Mouse (Mus musculus) liver, embryonic 15.5 days (tissue): ENCODE results near the gene Rdh13. TPM values are rescaled to one million over a fixed set of nuclear protein-coding genes. Genes with fewer than 3 reads are reported as not detected.

ENCODE experiments used
- ATAC-seq: fragments of 200-750 bp; cut with Nextera tagmentation; 2 replicates; pipeline ENCODE4 v1.8.0; 2017; ENCODE audit warnings: moderate number of reproducible peaks, mild to moderate bottlenecking, moderate library complexity; ENCODE audit not compliant: insufficient read depth
- H3K27ac ChIP-seq: fragments of 300-500 bp; sonication (generic); replicated peaks from 2 replicates; pipeline ENCODE4 v1.5.1; 2015; ENCODE audit warnings: mild to moderate bottlenecking, inconsistent platforms
- H3K27me3 ChIP-seq: fragments of 300-500 bp; sonication (generic); 2 replicates; pipeline ENCODE4 v1.6.1; 2015; ENCODE audit warnings: mild to moderate bottlenecking, inconsistent platforms
- H3K36me3 ChIP-seq: fragments of 300-500 bp; sonication (generic); replicated peaks from 2 replicates; pipeline ENCODE4 v1.6.1; 2015; ENCODE audit warnings: moderate library complexity, mild to moderate bottlenecking, inconsistent platforms
- H3K4me1 ChIP-seq: fragments of 300-500 bp; sonication (generic); replicated peaks from 2 replicates; pipeline ENCODE4 v1.6.1; 2015; ENCODE audit warnings: inconsistent platforms
- H3K4me2 ChIP-seq: fragments of 300-500 bp; sonication (generic); 2 replicates; pipeline ENCODE4 v1.6.1; 2015; ENCODE audit warnings: moderate library complexity, mild to moderate bottlenecking, inconsistent platforms
- H3K4me3 ChIP-seq: fragments of 300-500 bp; sonication (generic); replicated peaks from 2 replicates; pipeline ENCODE4 v1.5.1; 2015; ENCODE audit warnings: mild to moderate bottlenecking, inconsistent platforms
- H3K9ac ChIP-seq: fragments of 300-500 bp; sonication (generic); 2 replicates; pipeline ENCODE4 v1.6.1; 2015; ENCODE audit warnings: moderate library complexity, mild to moderate bottlenecking, inconsistent platforms
- H3K9me3 ChIP-seq: fragments of 300-500 bp; sonication (generic); replicated peaks from 2 replicates; pipeline ENCODE4 v1.6.1; 2016; ENCODE audit warnings: inconsistent platforms
- WGBS: fragments of 180-500 bp; shearing (Covaris S2); methylation state at CpG from one replicate; pipeline ENCODE4 v1.1.7; 2015; ENCODE audit warnings: mixed read lengths; ENCODE audit not compliant: insufficient replicate concordance; 5-methylcytosine and 5-hydroxymethylcytosine counted together
- polyA plus RNA-seq: library from polyadenylated mRNA; unstranded; fragments of >200 nt; fragmentation: Nextera tagmentation; extraction: Ambion mirVana; gene quantifications from 2 replicates; pipeline ENCODE4 v1.2.1, GENCODE M21; 2015

The Rdh13 gene
- polyA plus RNA-seq, 1 experiment from 2014 or later: 4.5 TPM

GRCm38 (mm10) chr7:4470275-4471178 is 25.1 kb upstream of the Rdh13 start:
- Histone ChIP-seq H3K4me2 (peak overlapping the region; percentile 53), H3K36me3 (no peaks in the 10 kb centered on the region), H3K9ac (no peak overlapping the region), H3K27me3 (peaks cover 77% of the 10 kb centered on the region), H3K4me1 (peaks cover 11% of the 10 kb centered on the region), H3K4me3 (peak overlapping the region; percentile 18; the same call in 1 of the 2 replicates), H3K9me3 (no peaks in the 10 kb centered on the region), H3K27ac (no peak overlapping the region)
- 8% methylated on average over 35 of the region's 35 CpGs for WGBS
- no peak for ATAC-seq

- no peak for ATAC-seq
- no peaks in the 10 kb centered on the region for H3K36me3 ChIP-seq
- WGBS: 66% methylated on average over 3 of the region's 3 CpGs
- no peak overlapping the region for H3K27ac ChIP-seq
- H3K9me3 ChIP-seq: no peaks in the 10 kb centered on the region
- no peak overlapping the region for H3K4me2 ChIP-seq
- H3K9ac ChIP-seq: no peak overlapping the region
- peaks cover 51% of the 10 kb centered on the region for H3K27me3 ChIP-seq
- peaks cover 16% of the 10 kb centered on the region for H3K4me1 ChIP-seq
- no peak overlapping the region for H3K4me3 ChIP-seq
Observed at GRCm38 (mm10) chr7:4467801-4468200, 22.4 kb upstream of the Rdh13 start.

- H3K9ac ChIP-seq: no peak overlapping the region
- no peak overlapping the region for H3K27ac ChIP-seq
- WGBS: 9% methylated on average over 12 of the region's 12 CpGs
- H3K4me1 ChIP-seq: 0 out of 2 replicates have a peak, but pooled peaks cover 5% of the 10 kb centered on the region
- peaks cover 16% of the 10 kb centered on the region for H3K27me3 ChIP-seq
- H3K4me3 ChIP-seq: no peak overlapping the region
- H3K9me3 ChIP-seq: no peaks in the 10 kb centered on the region
- no peaks in the 10 kb centered on the region for H3K36me3 ChIP-seq
- H3K4me2 ChIP-seq: no peak overlapping the region
- no peak for ATAC-seq
Observed at GRCm38 (mm10) chr7:4464194-4464824, 18.9 kb upstream of the Rdh13 start.

- H3K9me3 ChIP-seq: no peaks in the 10 kb centered on the region
- no peaks in the 10 kb centered on the region for H3K36me3 ChIP-seq
- H3K9ac ChIP-seq: peak within 1 kb of the TSS; percentile 32; the same call in 1 of the 2 replicates
- ATAC-seq: peak; percentile 75
- WGBS: 45% methylated on average over 14 of the region's 16 CpGs
- H3K27me3 ChIP-seq: no peaks in the 10 kb centered on the region; the same call in 1 of the 2 replicates
- H3K4me3 ChIP-seq: peak within 1 kb of the TSS; percentile 54
- H3K4me2 ChIP-seq: peak within 1 kb of the TSS; percentile 43
- H3K27ac ChIP-seq: peak within 1 kb of the TSS; percentile 80
- H3K4me1 ChIP-seq: 0 out of 2 replicates have a peak, but pooled peaks cover 5% of the 10 kb centered on the region
Observed at GRCm38 (mm10) chr7:4460576-4461434, 15.4 kb upstream of the Rdh13 start, which contains the start of gene Eps8l1. Gene Eps8l1 (plus strand): TSS chr7:4460674.

- Histone ChIP-seq H3K4me3 (no peak overlapping the region), H3K4me2 (no peak overlapping the region), H3K36me3 (no peaks in the 10 kb centered on the region), H3K27ac (no peak overlapping the region), H3K9ac (no peak overlapping the region), H3K9me3 (no peaks in the 10 kb centered on the region), H3K27me3 (no peaks in the 10 kb centered on the region), H3K4me1 (peaks cover 8% of the 10 kb centered on the region)
- ATAC-seq: no peak
- 30% methylated on average over 4 of the region's 4 CpGs for WGBS
Observed at GRCm38 (mm10) chr7:4452644-4453043, 7.2 kb upstream of the Rdh13 start.

GRCm38 (mm10) chr7:4449211-4449610 is 3.8 kb upstream of the Rdh13 start:
- ATAC-seq: no peak
- Histone ChIP-seq H3K27ac (no peak overlapping the region), H3K4me2 (no peak overlapping the region), H3K4me3 (no peak overlapping the region), H3K9ac (no peak overlapping the region), H3K27me3 (no peaks in the 10 kb centered on the region), H3K36me3 (no peaks in the 10 kb centered on the region), H3K4me1 (peaks cover 23% of the 10 kb centered on the region), H3K9me3 (no peaks in the 10 kb centered on the region)
- 7% methylated on average over 2 of the region's 2 CpGs for WGBS

- ATAC-seq: no peak
- H3K36me3 ChIP-seq: no peaks in the 10 kb centered on the region
- H3K27me3 ChIP-seq: no peaks in the 10 kb centered on the region
- H3K9ac ChIP-seq: no peak overlapping the region
- H3K4me2 ChIP-seq: no peak overlapping the region
- H3K27ac ChIP-seq: no peak overlapping the region
- H3K4me3 ChIP-seq: no peak overlapping the region
- H3K9me3 ChIP-seq: no peaks in the 10 kb centered on the region
- 70% methylated on average over 3 of the region's 3 CpGs for WGBS
- peaks cover 23% of the 10 kb centered on the region for H3K4me1 ChIP-seq
Observed at GRCm38 (mm10) chr7:4448439-4448838, 3.0 kb upstream of the Rdh13 start.

GRCm38 (mm10) chr7:4447138-4447537 is 1.7 kb upstream of the Rdh13 start:
- WGBS: 2% methylated on average over 1 of the region's 1 CpGs
- no peak for ATAC-seq
- peaks cover 10% of the 10 kb centered on the region for H3K36me3 ChIP-seq
- H3K4me2 ChIP-seq: no peak overlapping the region
- H3K9ac ChIP-seq: no peak overlapping the region
- no peaks in the 10 kb centered on the region for H3K9me3 ChIP-seq
- H3K27ac ChIP-seq: no peak overlapping the region
- H3K4me1 ChIP-seq: peaks cover 15% of the 10 kb centered on the region
- H3K27me3 ChIP-seq: no peaks in the 10 kb centered on the region
- H3K4me3 ChIP-seq: no peak overlapping the region

- Histone ChIP-seq H3K4me3 (no peak overlapping the region), H3K9ac (no peak overlapping the region), H3K4me1 (peaks cover 10% of the 10 kb centered on the region), H3K27ac (no peak overlapping the region), H3K4me2 (no peak overlapping the region), H3K27me3 (no peaks in the 10 kb centered on the region), H3K36me3 (peaks cover 28% of the 10 kb centered on the region), H3K9me3 (no peaks in the 10 kb centered on the region)
- ATAC-seq: no peak
- WGBS: 79% methylated on average over 10 of the region's 10 CpGs
Observed at GRCm38 (mm10) chr7:4440549-4440948, 4.9 kb downstream of the Rdh13 start.

- no peak overlapping the region for H3K4me2 ChIP-seq
- ATAC-seq: no peak
- no peak overlapping the region for H3K27ac ChIP-seq
- H3K36me3 ChIP-seq: peaks cover 35% of the 10 kb centered on the region
- H3K4me3 ChIP-seq: no peak overlapping the region
- WGBS: 57% methylated on average over 2 of the region's 2 CpGs
- H3K9ac ChIP-seq: no peak overlapping the region
- H3K4me1 ChIP-seq: no peaks in the 10 kb centered on the region
- no peaks in the 10 kb centered on the region for H3K27me3 ChIP-seq
- H3K9me3 ChIP-seq: no peaks in the 10 kb centered on the region
Observed at GRCm38 (mm10) chr7:4437721-4438120, 7.7 kb downstream of the Rdh13 start.
